Mouse (Mus musculus) embryonic facial prominence, embryonic 14.5 days (tissue): ENCODE measurements around the gene Scand1. TPM values are rescaled to one million over a fixed set of nuclear protein-coding genes. Genes with fewer than 3 reads are reported as not detected.

ENCODE experiments used
- ATAC-seq: fragments of 200-750 bp; cut with Nextera tagmentation; 2 replicates; pipeline ENCODE4 v1.8.0; 2017; ENCODE audit warnings: low read depth, moderate number of reproducible peaks, moderate TSS enrichment
- DNase-seq: peaks from one replicate; pipeline ENCODE4 v3.0.0-alpha.2; 2015; ENCODE audit warnings: low spot score
- H3K27ac ChIP-seq: fragments of 300-500 bp; sonication (generic); replicated peaks from 2 replicates; pipeline ENCODE4 v1.5.1; 2014; ENCODE audit warnings: low read depth, mild to moderate bottlenecking, low read length, moderate library complexity
- H3K27me3 ChIP-seq: fragments of 300-500 bp; sonication (generic); replicated peaks from 2 replicates; pipeline ENCODE4 v1.6.1; 2014; ENCODE audit warnings: low read length; ENCODE audit not compliant: control insufficient read depth, insufficient read depth
- H3K36me3 ChIP-seq: fragments of 300-500 bp; sonication (generic); 2 replicates; pipeline ENCODE4 v1.6.1; 2014; ENCODE audit warnings: low read length, mixed read lengths; ENCODE audit not compliant: control insufficient read depth, insufficient read depth
- H3K4me1 ChIP-seq: fragments of 300-500 bp; sonication (generic); 2 replicates; pipeline ENCODE4 v1.6.1; 2014; ENCODE audit warnings: antibody characterized with exemption, low read length; ENCODE audit not compliant: control insufficient read depth, insufficient read depth
- H3K4me2 ChIP-seq: fragments of 300-500 bp; sonication (generic); 2 replicates; pipeline ENCODE4 v1.6.1; 2014; ENCODE audit warnings: low read depth, mild to moderate bottlenecking, low read length, moderate library complexity, mixed read lengths
- H3K4me3 ChIP-seq: fragments of 300-500 bp; sonication (generic); 2 replicates; pipeline ENCODE4 v1.5.1; 2014; ENCODE audit warnings: low read depth, mild to moderate bottlenecking, low read length
- H3K9ac ChIP-seq: fragments of 300-500 bp; sonication (generic); 2 replicates; pipeline ENCODE4 v1.6.1; 2014; ENCODE audit warnings: low read depth, mild to moderate bottlenecking, low read length, moderate library complexity, mixed read lengths
- H3K9me3 ChIP-seq: fragments of 300-500 bp; sonication (generic); 2 replicates; pipeline ENCODE4 v1.6.1; 2016; ENCODE audit warnings: low read length; ENCODE audit not compliant: control insufficient read depth
- WGBS: fragments of 180-500 bp; shearing (Covaris S2); extraction: QIAGEN DNeasy Blood & Tissue Kit; methylation state at CpG from one replicate; pipeline ENCODE4 v1.1.7; 2014; 5-methylcytosine and 5-hydroxymethylcytosine counted together
- polyA plus RNA-seq: library from polyadenylated mRNA; unstranded; fragments of >200 nt; fragmentation: Nextera tagmentation; extraction: Ambion mirVana; gene quantifications from 2 replicates; pipeline ENCODE4 v1.2.1, GENCODE M21; 2014

The Scand1 gene
- 59.8 and 65.1 TPM in 2 replicates for polyA plus RNA-seq

GRCm38 (mm10) chr2:156312297-156312897 lies at the start of gene Scand1, which contains the start of gene Cnbd2:
Gene Scand1 (minus strand): TSS chr2:156312704.
Gene Cnbd2 (plus strand): TSS chr2:156312299.
- under 1% methylated on average over 36 of the region's 49 CpGs for WGBS
- Histone ChIP-seq H3K4me2 (peak within 1 kb of the TSS; percentile 92), H3K9me3 (no peaks in the 10 kb centered on the region), H3K27me3 (no peaks in the 10 kb centered on the region), H3K9ac (peak within 1 kb of the TSS; percentile 91), H3K4me1 (0 out of 2 replicates have a peak, but pooled peaks cover 5% of the 10 kb centered on the region), H3K4me3 (peak within 1 kb of the TSS; percentile 89), H3K36me3 (peaks cover 10% of the 10 kb centered on the region; the same call in 1 of the 2 replicates), H3K27ac (peak within 1 kb of the TSS; percentile 96)
- peak; percentile 92 for DNase-seq
- peak; percentile 92 for ATAC-seq

GRCm38 (mm10) chr2:156356031-156356430 lies 43.5 kb upstream of the Scand1 start:
- H3K27ac ChIP-seq = no peak overlapping the region
- ATAC-seq (no peak), DNase-seq (no peak)
- H3K4me1 ChIP-seq = no peaks in the 10 kb centered on the region
- WGBS = 75% methylated on average over 7 of the region's 7 CpGs
- no peaks in the 10 kb centered on the region for H3K27me3 ChIP-seq
- no peaks in the 10 kb centered on the region for H3K36me3 ChIP-seq
- no peak overlapping the region for H3K4me3 ChIP-seq
- H3K9me3 ChIP-seq = no peaks in the 10 kb centered on the region
- H3K9ac ChIP-seq = no peak overlapping the region
- H3K4me2 ChIP-seq = no peak overlapping the region

- Histone ChIP-seq H3K9ac (no peak overlapping the region), H3K9me3 (no peaks in the 10 kb centered on the region), H3K36me3 (no peaks in the 10 kb centered on the region), H3K4me3 (no peak overlapping the region), H3K27ac (no peak overlapping the region), H3K4me1 (no peaks in the 10 kb centered on the region), H3K27me3 (no peaks in the 10 kb centered on the region), H3K4me2 (no peak overlapping the region)
- DNase-seq = peak; percentile 33
- no peak for ATAC-seq
- WGBS = 41% methylated on average over 7 of the region's 7 CpGs
These were observed 40.8 kb upstream of the Scand1 start for GRCm38 (mm10) chr2:156353265-156353692.

- no peaks in the 10 kb centered on the region for H3K27me3 ChIP-seq
- no peak overlapping the region for H3K4me3 ChIP-seq
- H3K27ac ChIP-seq = no peak overlapping the region
- H3K36me3 ChIP-seq = no peaks in the 10 kb centered on the region
- ATAC-seq = no peak
- DNase-seq = no peak
- H3K4me2 ChIP-seq = no peak overlapping the region
- H3K9me3 ChIP-seq = no peaks in the 10 kb centered on the region
- H3K9ac ChIP-seq = no peak overlapping the region
- H3K4me1 ChIP-seq = no peaks in the 10 kb centered on the region
- WGBS = 74% methylated on average over 8 of the region's 8 CpGs
These were observed 40.1 kb upstream of the Scand1 start for GRCm38 (mm10) chr2:156352413-156353165.

GRCm38 (mm10) chr2:156351243-156351642 lies 38.7 kb upstream of the Scand1 start:
- WGBS = 80% methylated on average over 7 of the region's 7 CpGs

GRCm38 (mm10) chr2:156349286-156349848 lies 36.9 kb upstream of the Scand1 start:
- DNase-seq = no peak
- Histone ChIP-seq H3K4me1 (no peaks in the 10 kb centered on the region), H3K27ac (no peak overlapping the region), H3K27me3 (no peaks in the 10 kb centered on the region), H3K4me2 (no peak overlapping the region), H3K4me3 (no peak overlapping the region), H3K9ac (no peak overlapping the region), H3K9me3 (no peaks in the 10 kb centered on the region), H3K36me3 (no peaks in the 10 kb centered on the region)
- no peak for ATAC-seq
- WGBS = 86% methylated on average over 4 of the region's 4 CpGs

More at GRCm38 (mm10) chr2:156351243-156351642, 38.7 kb upstream of the Scand1 start:
- Histone ChIP-seq H3K9ac (no peak overlapping the region), H3K27me3 (no peaks in the 10 kb centered on the region), H3K4me3 (no peak overlapping the region), H3K27ac (no peak overlapping the region), H3K36me3 (no peaks in the 10 kb centered on the region), H3K4me1 (no peaks in the 10 kb centered on the region), H3K9me3 (no peaks in the 10 kb centered on the region), H3K4me2 (no peak overlapping the region)
- ATAC-seq (no peak), DNase-seq (no peak)

GRCm38 (mm10) chr2:156348812-156349211 lies 36.3 kb upstream of the Scand1 start:
- no peaks in the 10 kb centered on the region for H3K4me1 ChIP-seq
- H3K9me3 ChIP-seq = no peaks in the 10 kb centered on the region
- H3K4me2 ChIP-seq = no peak overlapping the region
- H3K4me3 ChIP-seq = no peak overlapping the region
- DNase-seq = no peak
- H3K27me3 ChIP-seq = no peaks in the 10 kb centered on the region
- no peak for ATAC-seq
- no peak overlapping the region for H3K9ac ChIP-seq
- H3K27ac ChIP-seq = no peak overlapping the region
- H3K36me3 ChIP-seq = no peaks in the 10 kb centered on the region
- WGBS = 79% methylated on average over 4 of the region's 4 CpGs

GRCm38 (mm10) chr2:156344775-156345532 lies 32.5 kb upstream of the Scand1 start:
- DNase-seq = peak; percentile 51
- no peak overlapping the region for H3K4me2 ChIP-seq
- H3K27ac ChIP-seq = no peak overlapping the region
- no peak overlapping the region for H3K9ac ChIP-seq
- WGBS = 55% methylated on average over 12 of the region's 12 CpGs
- H3K4me3 ChIP-seq = no peak overlapping the region
- H3K27me3 ChIP-seq = no peaks in the 10 kb centered on the region
- ATAC-seq = no peak
- no peaks in the 10 kb centered on the region for H3K9me3 ChIP-seq
- H3K4me1 ChIP-seq = no peaks in the 10 kb centered on the region
- H3K36me3 ChIP-seq = no peaks in the 10 kb centered on the region
